Mouse (Mus musculus): ENCODE results near the gene Crk. TPM values are rescaled to one million over a fixed set of nuclear protein-coding genes. Genes with fewer than 3 reads are reported as not detected.

Gene Crk
- polyA plus RNA-seq, 1 experiment from 2014 or later: 102 TPM

- Histone ChIP-seq H3K4me3 (replicated peaks) (peak overlapping the region; percentile 85), H3K9me3 (replicated peaks) (no peaks in the 10 kb centered on the region), H3K4me1 (peaks cover 47% of the 10 kb centered on the region), H3K4me2 (peak overlapping the region; percentile 74), H3K9ac (replicated peaks) (peak overlapping the region; percentile 99), H3K27me3 (replicated peaks) (no peaks in the 10 kb centered on the region), H3K27ac (replicated peaks) (peak overlapping the region; percentile 99), H3K36me3 (no peaks in the 10 kb centered on the region)
- WGBS: 0% methylated on average over 50 of the region's 52 CpGs
- peak; percentile 75 for ATAC-seq (ENCODE audit: low FRiP score)
Observed at GRCm38 (mm10) chr11:75733227-75733940, 54.3 kb downstream of the Crk start.

- Histone ChIP-seq H3K9me3 (replicated peaks) (no peaks in the 10 kb centered on the region), H3K27ac (replicated peaks) (no peak overlapping the region), H3K27me3 (replicated peaks) (no peaks in the 10 kb centered on the region), H3K4me1 (peaks cover 59% of the 10 kb centered on the region), H3K4me2 (peak overlapping the region; percentile 74), H3K4me3 (replicated peaks) (0 out of 2 replicates have a peak overlapping the region, but pooled peaks have one; percentile 85), H3K36me3 (no peaks in the 10 kb centered on the region; the same call in 1 of the 2 replicates), H3K9ac (replicated peaks) (peak overlapping the region; percentile 37; the same call in 1 of the 2 replicates)
- WGBS: 61% methylated on average over 5 of the region's 5 CpGs
- ATAC-seq (ENCODE audit: low FRiP score): no peak
Observed at GRCm38 (mm10) chr11:75735462-75736252, 56.6 kb downstream of the Crk start.

- no peak overlapping the region for H3K9ac ChIP-seq (replicated peaks)
- peaks cover 63% of the 10 kb centered on the region for H3K4me1 ChIP-seq
- no peak overlapping the region for H3K4me3 ChIP-seq (replicated peaks)
Observed at GRCm38 (mm10) chr11:75736978-75737377, 57.9 kb downstream of the Crk start.

GRCm38 (mm10) chr11:75737806-75738476, 58.9 kb downstream of the Crk start:
- no peaks in the 10 kb centered on the region for H3K9me3 ChIP-seq (replicated peaks)
- no peak overlapping the region for H3K9ac ChIP-seq (replicated peaks)
- peaks cover 62% of the 10 kb centered on the region for H3K4me1 ChIP-seq
- H3K27me3 ChIP-seq (replicated peaks): no peaks in the 10 kb centered on the region
- ATAC-seq (ENCODE audit: low FRiP score): no peak
- H3K27ac ChIP-seq (replicated peaks): no peak overlapping the region
- no peak overlapping the region for H3K4me2 ChIP-seq
- no peak overlapping the region for H3K4me3 ChIP-seq (replicated peaks)
- 82% methylated on average over 2 of the region's 2 CpGs for WGBS
- H3K36me3 ChIP-seq: no peaks in the 10 kb centered on the region; the same call in 1 of the 2 replicates

More at GRCm38 (mm10) chr11:75736978-75737377, 57.9 kb downstream of the Crk start:
- Histone ChIP-seq H3K27ac (replicated peaks) (no peak overlapping the region), H3K9me3 (replicated peaks) (no peaks in the 10 kb centered on the region), H3K4me2 (peak overlapping the region; percentile 74), H3K27me3 (replicated peaks) (no peaks in the 10 kb centered on the region), H3K36me3 (no peaks in the 10 kb centered on the region; the same call in 1 of the 2 replicates)
- WGBS: 79% methylated on average over 3 of the region's 3 CpGs
- ATAC-seq (ENCODE audit: low FRiP score): no peak

GRCm38 (mm10) chr11:75738477-75738821, 59.4 kb downstream of the Crk start:
- Histone ChIP-seq H3K4me3 (replicated peaks) (no peak overlapping the region), H3K36me3 (no peaks in the 10 kb centered on the region; the same call in 1 of the 2 replicates), H3K9ac (replicated peaks) (no peak overlapping the region), H3K27ac (replicated peaks) (no peak overlapping the region), H3K4me1 (peaks cover 62% of the 10 kb centered on the region), H3K4me2 (no peak overlapping the region), H3K9me3 (replicated peaks) (no peaks in the 10 kb centered on the region), H3K27me3 (replicated peaks) (no peaks in the 10 kb centered on the region)
- WGBS: 96% methylated on average over 7 of the region's 7 CpGs
- ATAC-seq (ENCODE audit: low FRiP score): no peak

- no peak overlapping the region for H3K4me2 ChIP-seq
- no peak overlapping the region for H3K9ac ChIP-seq (replicated peaks)
- H3K27ac ChIP-seq (replicated peaks): no peak overlapping the region
- 73% methylated on average over 3 of the region's 3 CpGs for WGBS
- no peak for ATAC-seq (ENCODE audit: low FRiP score)
- H3K36me3 ChIP-seq: no peaks in the 10 kb centered on the region; the same call in 1 of the 2 replicates
- H3K4me3 ChIP-seq (replicated peaks): no peak overlapping the region
- H3K9me3 ChIP-seq (replicated peaks): no peaks in the 10 kb centered on the region
- no peaks in the 10 kb centered on the region for H3K27me3 ChIP-seq (replicated peaks)
- peaks cover 55% of the 10 kb centered on the region for H3K4me1 ChIP-seq
Observed at GRCm38 (mm10) chr11:75740204-75740603, 61.1 kb downstream of the Crk start.

GRCm38 (mm10) chr11:75741615-75742014, 62.6 kb downstream of the Crk start:
- Histone ChIP-seq H3K27ac (replicated peaks) (peak overlapping the region; percentile 33; the same call in 1 of the 2 replicates), H3K4me2 (no peak overlapping the region), H3K4me3 (replicated peaks) (no peak overlapping the region), H3K27me3 (replicated peaks) (no peaks in the 10 kb centered on the region), H3K36me3 (no peaks in the 10 kb centered on the region; the same call in 1 of the 2 replicates), H3K4me1 (peaks cover 45% of the 10 kb centered on the region), H3K9ac (replicated peaks) (no peak overlapping the region), H3K9me3 (replicated peaks) (no peaks in the 10 kb centered on the region)
- 72% methylated on average over 3 of the region's 3 CpGs for WGBS
- no peak for ATAC-seq (ENCODE audit: low FRiP score)

GRCm38 (mm10) chr11:75744761-75745160, 65.7 kb downstream of the Crk start:
- Histone ChIP-seq H3K27me3 (replicated peaks) (no peaks in the 10 kb centered on the region), H3K4me2 (no peak overlapping the region), H3K27ac (replicated peaks) (no peak overlapping the region), H3K36me3 (no peaks in the 10 kb centered on the region), H3K4me3 (replicated peaks) (no peak overlapping the region), H3K4me1 (peaks cover 49% of the 10 kb centered on the region), H3K9me3 (replicated peaks) (no peaks in the 10 kb centered on the region), H3K9ac (replicated peaks) (no peak overlapping the region)
- 92% methylated on average over 3 of the region's 3 CpGs for WGBS
- ATAC-seq (ENCODE audit: low FRiP score): no peak

- Histone ChIP-seq H3K27ac (replicated peaks) (no peak overlapping the region), H3K4me1 (peaks cover 48% of the 10 kb centered on the region), H3K9ac (replicated peaks) (no peak overlapping the region), H3K27me3 (replicated peaks) (no peaks in the 10 kb centered on the region), H3K4me2 (no peak overlapping the region), H3K36me3 (no peaks in the 10 kb centered on the region), H3K4me3 (replicated peaks) (no peak overlapping the region), H3K9me3 (replicated peaks) (no peaks in the 10 kb centered on the region)
- WGBS: 50% methylated on average over 1 of the region's 1 CpGs
- no peak for ATAC-seq (ENCODE audit: low FRiP score)
Observed at GRCm38 (mm10) chr11:75750537-75750936, 71.5 kb downstream of the Crk start.

- 71% methylated on average over 4 of the region's 4 CpGs for WGBS
Observed at GRCm38 (mm10) chr11:75751082-75751481, 72.0 kb downstream of the Crk start.

More at GRCm38 (mm10) chr11:75751082-75751481, 72.0 kb downstream of the Crk start:
- no peak overlapping the region for H3K4me3 ChIP-seq (replicated peaks)
- peaks cover 45% of the 10 kb centered on the region for H3K4me1 ChIP-seq
- no peaks in the 10 kb centered on the region for H3K27me3 ChIP-seq (replicated peaks)
- ATAC-seq (ENCODE audit: low FRiP score): no peak
- no peak overlapping the region for H3K4me2 ChIP-seq
- H3K9me3 ChIP-seq (replicated peaks): no peaks in the 10 kb centered on the region
- no peaks in the 10 kb centered on the region for H3K36me3 ChIP-seq
- no peak overlapping the region for H3K9ac ChIP-seq (replicated peaks)
- H3K27ac ChIP-seq (replicated peaks): no peak overlapping the region

Measured in neural tube, embryonic 15.5 days (tissue).